Mouse (Mus musculus): Measurements from ENCODE around the gene Lemd1. TPM values are rescaled to one million over a fixed set of nuclear protein-coding genes. Genes with fewer than 3 reads are reported as not detected.
"Not testable (repeated sequence)": the region's sequence is repeated elsewhere in the genome, so short reads cannot be mapped to it uniquely, and the experiment has no call there.

The Lemd1 gene
- polyA plus RNA-seq (2012; rRNA removed), result 0.23 and 0.32 TPM in 2 replicates

DNA sequence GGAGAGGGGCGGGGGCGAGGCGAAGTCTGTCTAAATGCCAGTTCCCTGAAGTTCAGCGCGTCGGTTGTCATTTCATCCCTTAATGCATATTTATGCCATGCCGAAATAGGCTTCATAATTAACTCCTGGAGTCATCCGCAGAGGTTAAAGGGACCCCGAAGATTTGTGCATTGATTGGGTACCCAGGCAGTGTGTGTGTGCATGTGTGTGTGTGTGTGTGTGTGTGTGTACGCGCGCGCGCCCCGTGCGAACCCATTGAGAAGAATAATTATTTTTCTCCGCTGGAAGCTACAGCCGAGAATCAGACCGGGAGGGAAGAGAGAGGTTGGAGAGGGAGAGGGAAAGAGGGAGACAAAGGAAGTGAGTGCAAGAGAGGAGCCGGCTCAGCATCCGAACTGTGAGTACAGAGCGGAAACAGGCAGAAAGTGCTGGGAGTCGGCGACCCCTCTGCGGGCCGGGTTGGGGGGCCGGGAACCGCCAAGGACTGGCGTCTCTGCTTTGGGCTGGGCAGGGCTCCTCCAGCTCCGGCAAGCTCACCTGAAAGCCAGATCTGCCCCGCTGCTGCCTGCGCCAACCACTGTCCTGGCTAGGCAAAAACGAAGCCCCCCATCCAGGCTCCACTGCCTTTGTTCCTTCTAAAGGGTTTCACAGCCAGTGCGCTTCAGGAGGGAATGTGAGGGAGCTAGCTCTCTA lies at the start of gene Lemd1, which contains the start of gene AC124108.1:
Lemd1 (plus strand) TSS at position 339 of the 693 bp plus-strand sequence.
AC124108.1 (plus strand) TSS at position 365 of the 693 bp plus-strand sequence.
- no peak for DNase-seq (ENCODE audit: low spot score)

- no peak for DNase-seq (ENCODE audit: low spot score)
Observed at GRCm38 (mm10) chr1:132141753-132142152, 49.5 kb upstream of the Lemd1 start.

- no peak for DNase-seq (ENCODE audit: low spot score)
Observed at GRCm38 (mm10) chr1:132143079-132143478, 48.2 kb upstream of the Lemd1 start.

DNA sequence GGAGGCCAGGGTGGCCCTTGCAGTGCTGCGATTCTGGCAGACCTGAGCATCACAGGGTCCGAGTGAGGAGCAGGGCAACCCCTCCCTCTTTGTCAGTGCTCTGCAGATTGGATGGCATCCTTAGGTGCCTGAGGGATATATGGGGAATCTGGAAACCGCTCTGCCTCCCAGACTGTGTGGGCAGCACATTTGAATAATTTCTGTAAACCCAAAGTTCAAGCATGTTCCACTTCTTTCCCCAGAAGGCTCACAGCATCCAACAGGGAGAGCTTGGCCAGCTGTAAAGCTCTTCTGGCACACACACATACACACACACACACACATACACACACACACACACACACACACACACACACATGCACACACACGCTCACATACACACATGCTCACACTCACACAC lies 47.5 kb upstream of the Lemd1 start:
- no peak for DNase-seq (ENCODE audit: low spot score)

- DNase-seq (ENCODE audit: low spot score), result no peak
Observed at GRCm38 (mm10) chr1:132144223-132144622, 47.0 kb upstream of the Lemd1 start.

- no peak for DNase-seq (ENCODE audit: low spot score)
Observed at GRCm38 (mm10) chr1:132144837-132145236, 46.4 kb upstream of the Lemd1 start.

- DNase-seq (ENCODE audit: low spot score), result no peak
Observed at GRCm38 (mm10) chr1:132145973-132146685, 45.1 kb upstream of the Lemd1 start.

DNA sequence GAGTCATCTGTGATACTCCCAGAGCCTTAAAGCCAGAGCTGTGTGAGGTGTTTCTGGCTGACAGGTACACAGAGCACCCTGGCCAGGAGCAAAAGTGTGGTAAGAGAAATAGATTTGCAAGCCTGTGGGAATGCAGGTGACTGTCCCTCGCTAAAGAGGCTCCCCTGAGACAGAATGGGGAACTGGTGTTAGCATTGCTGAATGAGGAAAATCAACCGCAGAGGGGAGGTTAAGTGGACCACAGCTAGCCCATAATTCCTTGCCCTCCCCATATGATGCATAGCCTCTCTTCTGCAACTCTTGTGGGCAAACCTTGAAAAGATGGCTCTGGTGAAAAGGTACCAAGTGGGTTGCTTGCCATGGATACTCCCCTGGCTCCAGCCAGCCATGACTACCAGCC lies 41.8 kb upstream of the Lemd1 start:
- no peak for DNase-seq (ENCODE audit: low spot score)

DNA sequence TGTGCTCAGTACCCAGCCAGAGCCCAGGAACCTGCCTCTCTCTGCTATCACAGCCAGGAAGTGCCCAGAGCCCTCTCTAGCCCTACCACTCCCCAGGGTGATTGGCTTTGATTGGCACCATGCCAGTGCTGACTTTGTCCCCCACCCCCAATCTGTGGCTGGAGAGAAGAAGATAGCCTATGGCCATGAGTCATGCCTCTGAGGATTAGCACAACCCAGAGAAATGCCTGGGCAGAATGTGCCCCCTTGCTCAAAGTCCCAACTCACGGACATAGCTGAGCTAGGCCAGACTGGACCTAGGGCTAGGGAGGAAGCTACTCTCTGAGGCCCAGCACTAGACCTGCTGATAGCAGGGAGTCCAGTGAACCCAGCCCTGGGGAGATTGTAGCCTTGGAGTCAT lies 41.1 kb upstream of the Lemd1 start:
- DNase-seq (ENCODE audit: low spot score), result no peak

GRCm38 (mm10) chr1:132150817-132151601 lies 40.2 kb upstream of the Lemd1 start:
- no peak for DNase-seq (ENCODE audit: low spot score)

- no peak for DNase-seq (ENCODE audit: low spot score)
Observed at GRCm38 (mm10) chr1:132151908-132152307, 39.3 kb upstream of the Lemd1 start.

DNA sequence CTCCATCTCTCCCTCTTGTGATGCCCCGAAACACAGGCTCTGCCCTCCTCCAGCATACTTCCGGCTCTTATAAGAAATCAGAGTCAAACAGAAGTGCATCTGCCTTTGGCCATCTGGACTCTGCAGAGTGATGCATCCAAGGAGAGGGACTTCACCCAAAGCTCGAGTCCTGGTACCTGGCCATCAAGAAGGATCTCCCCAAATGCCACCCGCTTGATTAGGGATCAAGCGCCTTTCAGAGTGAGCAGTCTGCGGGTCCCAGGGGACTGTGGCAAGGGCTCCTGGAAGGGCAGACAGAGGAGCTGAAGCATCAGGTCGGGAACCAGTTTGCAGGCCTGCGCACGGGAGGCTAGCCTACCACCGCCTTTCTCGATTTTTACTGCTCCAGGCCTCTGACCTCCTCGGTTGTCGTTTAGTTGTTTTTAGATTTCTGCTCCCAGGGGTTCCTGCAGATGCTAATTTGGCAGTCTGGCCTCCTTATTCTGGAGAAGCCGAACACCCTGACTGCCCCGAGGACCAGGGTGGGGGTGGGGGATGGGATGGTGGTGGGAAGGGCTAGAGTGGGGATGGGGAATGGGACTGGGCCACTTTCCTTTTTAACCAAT lies 38.0 kb upstream of the Lemd1 start:
- DNase-seq (ENCODE audit: low spot score), result no peak

DNA sequence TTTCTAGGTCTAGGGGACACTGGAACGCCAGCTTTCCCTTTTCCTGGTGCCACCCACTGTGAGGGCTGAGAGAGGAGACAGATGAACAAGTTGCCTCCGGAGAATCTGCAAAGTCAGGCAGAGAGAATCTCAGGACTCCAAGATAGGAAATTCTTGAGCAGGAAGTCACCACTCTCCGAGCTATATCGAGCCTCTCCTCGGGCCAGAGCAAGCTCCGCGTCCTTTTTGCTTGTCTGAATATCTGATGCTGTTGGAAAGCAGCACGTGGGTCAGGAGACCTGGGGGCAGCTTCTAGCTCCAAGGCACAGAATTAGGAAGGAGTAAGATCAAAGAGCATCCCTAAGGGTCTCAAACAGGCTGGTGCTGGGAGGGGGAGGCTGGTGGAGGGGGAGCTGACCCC lies 37.5 kb upstream of the Lemd1 start:
- no peak for DNase-seq (ENCODE audit: low spot score)

DNA sequence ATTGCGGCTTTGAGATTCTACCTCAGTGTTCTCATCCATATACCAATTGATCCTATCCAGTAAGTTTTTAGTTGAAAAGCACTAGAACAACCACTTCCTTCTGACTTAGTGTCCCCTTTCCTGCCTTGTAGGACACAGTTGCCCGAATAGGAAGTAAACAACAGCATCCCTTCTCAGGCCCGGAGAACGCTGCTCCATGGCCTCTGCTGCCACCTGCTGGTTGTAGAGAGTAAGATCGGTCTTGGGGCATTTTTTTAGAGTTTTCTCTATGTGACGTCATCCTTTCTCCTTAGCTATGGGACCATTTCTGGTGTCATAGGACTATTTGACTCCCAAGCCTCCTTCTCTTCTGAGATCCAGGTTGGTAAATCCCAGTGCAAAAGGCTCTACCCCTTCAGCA lies 35.5 kb upstream of the Lemd1 start:
- no peak for DNase-seq (ENCODE audit: low spot score)

DNA sequence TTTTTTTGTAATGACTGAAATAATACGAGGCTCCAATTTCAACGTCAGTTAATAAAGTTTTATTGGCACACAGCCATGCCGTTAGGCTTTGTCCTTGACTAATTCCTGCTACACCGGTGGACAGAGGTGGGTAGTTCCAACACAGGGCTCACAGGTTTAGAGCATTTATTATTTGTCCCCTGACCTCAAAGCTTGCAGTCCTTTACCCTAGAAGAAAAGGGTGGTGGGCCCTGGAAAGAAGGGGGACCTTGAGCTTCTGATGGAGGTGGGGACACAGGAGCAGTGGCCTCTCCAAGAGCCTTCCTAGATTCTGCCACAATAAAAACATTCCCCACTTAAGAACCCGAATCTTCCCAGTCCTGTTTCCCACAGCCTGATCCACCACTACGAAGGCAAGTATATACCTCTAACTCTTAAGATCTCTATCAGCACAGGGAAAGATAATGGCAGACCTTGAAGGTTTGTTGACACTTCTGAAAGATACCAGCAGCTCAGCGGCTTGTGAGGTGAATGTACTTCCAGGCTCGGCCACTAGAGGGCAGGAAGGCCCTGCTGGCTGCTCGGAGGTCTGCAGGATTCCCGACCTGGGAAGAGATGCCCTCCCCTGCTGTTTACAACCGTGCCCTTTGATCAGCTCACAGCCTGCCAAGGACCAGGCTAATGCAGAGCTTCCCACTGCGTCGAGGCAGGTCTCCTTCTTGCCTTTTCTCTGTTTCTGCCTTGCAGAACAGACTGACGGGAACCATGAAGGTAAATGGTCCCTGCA lies 34.0 kb upstream of the Lemd1 start:
- peak; percentile 72 for DNase-seq (ENCODE audit: low spot score)

DNA sequence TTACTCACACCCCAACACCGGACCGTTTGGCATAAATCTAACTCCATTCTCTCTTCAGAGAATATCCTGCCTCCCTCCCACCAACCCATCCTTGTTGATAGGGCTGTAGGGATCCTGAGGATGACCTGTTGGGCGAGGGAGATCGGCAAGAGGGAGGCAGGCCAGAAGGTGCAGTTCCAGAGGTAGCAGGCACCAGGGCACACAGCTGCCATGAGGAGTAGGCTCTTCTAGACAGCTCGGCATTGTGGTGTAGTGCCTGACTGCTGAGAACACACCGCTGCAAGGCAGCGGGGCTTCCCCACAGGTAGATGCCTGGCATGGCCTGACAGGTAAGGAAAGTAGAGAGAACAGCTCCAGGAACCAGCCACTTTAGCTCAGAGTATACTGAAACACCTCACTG lies 33.4 kb upstream of the Lemd1 start:
- no peak for DNase-seq (ENCODE audit: low spot score)

DNA sequence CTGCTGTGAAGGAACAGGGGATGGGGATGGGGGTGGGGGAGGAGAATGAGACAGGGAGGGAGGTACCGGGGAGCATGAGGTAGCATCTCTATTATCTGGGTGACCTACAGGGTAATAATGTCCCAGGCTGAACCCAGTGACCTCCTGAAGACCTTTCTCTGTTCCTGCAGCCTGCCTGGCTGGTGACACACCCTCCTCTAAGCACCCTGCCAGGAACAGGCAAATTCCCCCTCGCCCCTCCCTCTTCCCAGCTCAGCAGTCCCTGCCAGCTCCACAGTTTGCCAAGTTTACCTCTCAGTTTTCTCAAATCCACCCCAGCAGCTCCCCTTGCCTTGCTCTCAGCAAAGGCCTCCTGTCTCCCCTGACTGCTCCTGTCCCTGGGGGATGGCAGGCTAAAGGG lies 32.5 kb upstream of the Lemd1 start:
- no peak for DNase-seq (ENCODE audit: low spot score)

- DNase-seq (ENCODE audit: low spot score), result no peak
Observed at GRCm38 (mm10) chr1:132159681-132160080, 31.6 kb upstream of the Lemd1 start.

DNA sequence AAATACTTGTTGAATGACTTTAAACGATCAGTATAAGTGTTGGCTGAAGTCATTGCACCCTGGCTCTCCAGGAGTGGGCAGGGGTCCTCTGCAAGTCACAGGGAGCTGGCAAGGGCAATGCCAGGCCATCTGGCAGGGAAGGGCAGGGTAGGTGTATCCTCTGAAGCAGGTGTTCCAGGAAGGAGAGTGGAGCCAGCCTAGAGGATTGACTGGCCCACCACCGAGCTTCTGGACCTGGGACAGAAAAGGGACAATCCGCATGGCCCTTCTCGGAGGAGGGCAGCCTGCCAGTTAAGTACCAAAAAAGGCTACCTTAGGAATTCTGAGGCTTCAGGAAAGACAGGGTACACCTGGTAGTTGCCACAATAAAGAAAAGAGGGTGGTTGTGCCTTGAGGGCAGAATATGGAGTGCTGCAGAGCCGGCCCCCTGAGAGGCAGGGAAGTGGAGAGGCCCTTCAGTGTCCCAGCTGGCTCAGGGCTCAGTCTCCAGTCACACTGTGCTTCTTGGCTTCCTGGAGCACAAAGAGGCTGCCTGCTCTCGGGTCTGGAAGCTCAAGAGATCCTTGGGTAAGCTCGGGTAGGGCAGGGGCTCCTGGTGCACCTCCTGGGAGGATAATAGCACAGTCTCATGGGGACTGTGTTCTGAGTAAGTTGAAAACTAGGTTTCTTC lies 29.9 kb upstream of the Lemd1 start:
- peak; percentile 18 for DNase-seq (ENCODE audit: low spot score)

- not testable (repeated sequence) for DNase-seq (ENCODE audit: low spot score)
Observed at GRCm38 (mm10) chr1:132162618-132163017, 28.6 kb upstream of the Lemd1 start.
